Mouse (Mus musculus) leukemia stem cell, adult 10-12 weeks (primary cell): ENCODE measurements around the gene Slc25a45. TPM values are rescaled to one million over a fixed set of nuclear protein-coding genes. Genes with fewer than 3 reads are reported as not detected.

Experiments used
- polyA plus RNA-seq: library from polyadenylated mRNA; stranded (reverse); fragments of >175 nt; gene quantifications from 2 replicates; pipeline ENCODE4 v1.2.3, GENCODE M21; 2012; ENCODE audit warnings: low replicate concordance

The Slc25a45 gene
- 0.65 and 5.0 TPM in 2 replicates for polyA plus RNA-seq

GRCm38 (mm10) chr19:5877618-5878361 is at the start of gene Slc25a45:
TSS of gene Slc25a45 (plus strand) at chr19:5877808.

GRCm38 (mm10) chr19:5874969-5875480 is 2.6 kb upstream of the Slc25a45 start, which contains the start of gene Frmd8:
TSS of gene Frmd8 (minus strand) at chr19:5875274.

GRCm38 (mm10) chr19:5894002-5894678 is 16.5 kb downstream of the Slc25a45 start, which contains the start of gene Tigd3:
TSS of gene Tigd3 (minus strand) at chr19:5894149.

GRCm38 (mm10) chr19:5913007-5913719 is 35.6 kb downstream of the Slc25a45 start, which contains the start of gene Dpf2:
TSS of gene Dpf2 (minus strand) at chr19:5913010.

GRCm38 (mm10) chr19:5924713-5925093 is 47.1 kb downstream of the Slc25a45 start, which contains the start of gene Cdc42ep2:
TSS of gene Cdc42ep2 (minus strand) at chr19:5924816.

Other genes starting within 250 kb of the Slc25a45 start
- gene Rela, start 240.3 kb upstream of the Slc25a45 start, polyA plus RNA-seq = 61.2 and 268 TPM in 2 replicates
- 361 and 570 TPM in 2 replicates for gene Sipa1, start 214.1 kb upstream of the Slc25a45 start, polyA plus RNA-seq
- 157 and 178 TPM in 2 replicates for gene Map3k11, start 189.1 kb upstream of the Slc25a45 start, polyA plus RNA-seq
- gene Pcnx3, start 188.9 kb upstream of the Slc25a45 start, polyA plus RNA-seq = 468 and 751 TPM in 2 replicates
- 1.1 and 3.7 TPM in 2 replicates for gene Kcnk7, start 173.4 kb upstream of the Slc25a45 start, polyA plus RNA-seq
- 268 and 413 TPM in 2 replicates for gene Ehbp1l1, start 151.5 kb upstream of the Slc25a45 start, polyA plus RNA-seq
- 41.3 and 119 TPM in 2 replicates for gene Fam89b, start 148.2 kb upstream of the Slc25a45 start, polyA plus RNA-seq
- 2.3 and 4.5 TPM in 2 replicates for gene Ltbp3, start 136.9 kb upstream of the Slc25a45 start, polyA plus RNA-seq
- 56.3 and 57.0 TPM in 2 replicates for gene Scyl1, start 106.4 kb upstream of the Slc25a45 start, polyA plus RNA-seq
- gene Frmd8, start 2.5 kb upstream of the Slc25a45 start, polyA plus RNA-seq = 18.0 and 18.2 TPM in 2 replicates
- gene Tigd3, start 16.3 kb downstream of the Slc25a45 start, polyA plus RNA-seq = 1.4 and 2.3 TPM in 2 replicates
- gene Dpf2, start 35.2 kb downstream of the Slc25a45 start, polyA plus RNA-seq = 15.3 and 54.9 TPM in 2 replicates
- 1.8 and 1.9 TPM in 2 replicates for gene Cdc42ep2, start 47.0 kb downstream of the Slc25a45 start, polyA plus RNA-seq
- 42.9 and 62.3 TPM in 2 replicates for gene Pola2, start 86.4 kb downstream of the Slc25a45 start, polyA plus RNA-seq
- gene Slc22a20, start 108.3 kb downstream of the Slc25a45 start, polyA plus RNA-seq = not detected in 2 replicates
- gene Capn1, start 138.1 kb downstream of the Slc25a45 start, polyA plus RNA-seq = 74.6 and 291 TPM in 2 replicates
- 304 and 363 TPM in 2 replicates for gene Syvn1, start 168.8 kb downstream of the Slc25a45 start, polyA plus RNA-seq
- 36.6 and 41.0 TPM in 2 replicates for gene Mrpl49, start 180.0 kb downstream of the Slc25a45 start, polyA plus RNA-seq
- 2,048 and 2,675 TPM in 2 replicates for gene Fau, start 180.0 kb downstream of the Slc25a45 start, polyA plus RNA-seq
- 70.2 and 84.6 TPM in 2 replicates for gene Znhit2, start 183.4 kb downstream of the Slc25a45 start, polyA plus RNA-seq
- gene Tm7sf2, start 190.6 kb downstream of the Slc25a45 start, polyA plus RNA-seq = 15.8 and 19.5 TPM in 2 replicates
- gene Vps51, start 199.4 kb downstream of the Slc25a45 start, polyA plus RNA-seq = 35.5 and 99.7 TPM in 2 replicates
- not detected in 2 replicates for gene Tmem262, start 202.2 kb downstream of the Slc25a45 start, polyA plus RNA-seq
- gene Gm28374, start 204.4 kb downstream of the Slc25a45 start, polyA plus RNA-seq = 0.28 and 0.30 TPM in 2 replicates
- 50.1 and 66.4 TPM in 2 replicates for gene Zfpl1, start 207.1 kb downstream of the Slc25a45 start, polyA plus RNA-seq
- gene Cdca5, start 207.2 kb downstream of the Slc25a45 start, polyA plus RNA-seq = 7.7 and 8.7 TPM in 2 replicates
- 3.5 and 18.8 TPM in 2 replicates for gene AC131692.1, start 216.6 kb downstream of the Slc25a45 start, polyA plus RNA-seq
- 0.20 and 0.93 TPM in 2 replicates for gene Naaladl1, start 228.0 kb downstream of the Slc25a45 start, polyA plus RNA-seq
- 87.4 and 104 TPM in 2 replicates for gene Sac3d1, start 240.8 kb downstream of the Slc25a45 start, polyA plus RNA-seq